Mouse (Mus musculus): Measurements from ENCODE around the gene Zfyve1.
"Not testable (repeated sequence)": the region's sequence is repeated elsewhere in the genome, so short reads cannot be mapped to it uniquely, and the experiment has no call there.

Zfyve1 gene

DNA sequence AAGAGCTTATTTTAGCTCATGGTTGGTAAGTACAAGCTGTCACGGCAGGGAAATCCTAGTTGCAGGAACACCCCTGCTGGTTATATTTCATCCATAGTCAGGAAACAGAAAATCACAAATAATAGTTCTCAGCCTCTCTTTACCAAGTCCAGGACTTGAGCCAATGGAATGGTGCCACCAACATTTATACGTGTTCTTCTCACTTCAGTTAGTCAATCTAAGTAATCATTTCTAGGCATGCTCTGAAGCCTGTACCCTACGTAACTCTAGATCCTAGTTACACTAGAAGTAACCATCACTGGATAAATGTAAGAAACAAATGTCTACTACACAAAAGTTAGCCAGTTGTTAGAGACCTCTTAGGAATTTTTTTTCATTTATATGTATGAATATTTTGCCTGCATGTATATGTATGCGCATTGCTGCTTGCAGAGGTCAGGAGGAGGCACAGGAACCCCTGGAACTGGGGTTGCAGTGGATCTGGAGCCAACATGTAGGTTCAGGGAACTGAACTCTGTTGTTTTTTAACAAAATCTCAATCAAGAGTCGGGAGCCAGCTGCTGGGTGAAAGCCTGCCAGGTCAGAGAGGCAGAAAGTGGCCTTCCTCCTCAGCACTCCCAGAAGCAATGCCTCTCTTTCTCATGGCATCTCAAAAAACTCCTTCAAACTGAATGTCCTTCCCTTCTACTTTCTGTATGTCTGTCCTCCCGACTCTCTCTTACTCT, 25.2 kb upstream of the Zfyve1 start:
- TF ChIP-seq CTCF (conservative IDR thresholded peaks at IDR 0.05; ENCODE audit: low read length) = no peak
- no peak for TF ChIP-seq POU5F1 (IDR thresholded peaks at IDR 0.05; ENCODE audit: borderline replicate concordance, low read length)
- TF ChIP-seq NANOG (IDR thresholded peaks at IDR 0.05; ENCODE audit: borderline replicate concordance, low read length) = no peak
- Histone ChIP-seq H3K4me1 (replicated peaks; ENCODE audit: low read depth, low read length) (peaks cover 33% of the 10 kb centered on the region), H3K36me3 (ENCODE audit: insufficient read depth, low read length) (no peaks in the 10 kb centered on the region), H3K27me3 (ENCODE audit: insufficient read depth, low read length) (no peaks in the 10 kb centered on the region), H3K4me3 (replicated peaks; ENCODE audit: low read length) (no peak overlapping the region), H3K9me3 (ENCODE audit: low read length) (no peaks in the 10 kb centered on the region)

- H3K27me3 ChIP-seq (ENCODE audit: insufficient read depth, low read length); H3K36me3 ChIP-seq (ENCODE audit: insufficient read depth, low read length); H3K9me3 ChIP-seq (ENCODE audit: low read length): not testable (repeated sequence)
- Histone ChIP-seq H3K4me1 (replicated peaks; ENCODE audit: low read depth, low read length) (peaks cover 33% of the 10 kb centered on the region), H3K4me3 (replicated peaks; ENCODE audit: low read length) (peak overlapping the region; percentile 69)
Observed at GRCm38 (mm10) chr12:83620694-83621093, 23.7 kb upstream of the Zfyve1 start.

- Histone ChIP-seq H3K9me3 (ENCODE audit: low read length) (no peaks in the 10 kb centered on the region), H3K27me3 (ENCODE audit: insufficient read depth, low read length) (no peaks in the 10 kb centered on the region), H3K4me3 (replicated peaks; ENCODE audit: low read length) (no peak overlapping the region), H3K36me3 (ENCODE audit: insufficient read depth, low read length) (no peaks in the 10 kb centered on the region), H3K4me1 (replicated peaks; ENCODE audit: low read depth, low read length) (peaks cover 24% of the 10 kb centered on the region)
- TF ChIP-seq POU5F1 (IDR thresholded peaks at IDR 0.05; ENCODE audit: borderline replicate concordance, low read length) (no peak), CTCF (conservative IDR thresholded peaks at IDR 0.05; ENCODE audit: low read length) (no peak), NANOG (IDR thresholded peaks at IDR 0.05; ENCODE audit: borderline replicate concordance, low read length) (no peak)
Observed at GRCm38 (mm10) chr12:83618981-83619380, 22.0 kb upstream of the Zfyve1 start.

- H3K4me3 ChIP-seq (replicated peaks; ENCODE audit: low read length) = no peak overlapping the region
- TF ChIP-seq CTCF (conservative IDR thresholded peaks at IDR 0.05; ENCODE audit: low read length) (no peak), POU5F1 (IDR thresholded peaks at IDR 0.05; ENCODE audit: borderline replicate concordance, low read length) (no peak), NANOG (IDR thresholded peaks at IDR 0.05; ENCODE audit: borderline replicate concordance, low read length) (no peak)
- H3K36me3 ChIP-seq (ENCODE audit: insufficient read depth, low read length) = no peaks in the 10 kb centered on the region
- H3K9me3 ChIP-seq (ENCODE audit: low read length) = no peaks in the 10 kb centered on the region
- H3K27me3 ChIP-seq (ENCODE audit: insufficient read depth, low read length) = no peaks in the 10 kb centered on the region
- H3K4me1 ChIP-seq (replicated peaks; ENCODE audit: low read depth, low read length) = peaks cover 13% of the 10 kb centered on the region
Observed at GRCm38 (mm10) chr12:83617261-83617660, 20.2 kb upstream of the Zfyve1 start.

- not testable (repeated sequence) for H3K9me3 ChIP-seq (ENCODE audit: low read length); H3K27me3 ChIP-seq (ENCODE audit: insufficient read depth, low read length)
- H3K4me3 ChIP-seq (replicated peaks; ENCODE audit: low read length) = peak overlapping the region; percentile 77
- H3K4me1 ChIP-seq (replicated peaks; ENCODE audit: low read depth, low read length) = peaks cover 24% of the 10 kb centered on the region
- H3K36me3 ChIP-seq (ENCODE audit: insufficient read depth, low read length) = peaks cover 23% of the 10 kb centered on the region
Observed at GRCm38 (mm10) chr12:83606411-83606810, 9.4 kb upstream of the Zfyve1 start.

- Histone ChIP-seq H3K9me3 (ENCODE audit: low read length) (no peaks in the 10 kb centered on the region), H3K4me1 (replicated peaks; ENCODE audit: low read depth, low read length) (peaks cover 48% of the 10 kb centered on the region), H3K27me3 (ENCODE audit: insufficient read depth, low read length) (no peaks in the 10 kb centered on the region), H3K4me3 (replicated peaks; ENCODE audit: low read length) (no peak overlapping the region), H3K36me3 (ENCODE audit: insufficient read depth, low read length) (peaks cover 55% of the 10 kb centered on the region)
- TF ChIP-seq POU5F1 (IDR thresholded peaks at IDR 0.05; ENCODE audit: borderline replicate concordance, low read length) (no peak), CTCF (conservative IDR thresholded peaks at IDR 0.05; ENCODE audit: low read length) (no peak), NANOG (IDR thresholded peaks at IDR 0.05; ENCODE audit: borderline replicate concordance, low read length) (no peak)
Observed at GRCm38 (mm10) chr12:83602285-83602684, 5.3 kb upstream of the Zfyve1 start.

- H3K27me3 ChIP-seq (ENCODE audit: insufficient read depth, low read length) = no peaks in the 10 kb centered on the region
- TF ChIP-seq POU5F1 (IDR thresholded peaks at IDR 0.05; ENCODE audit: borderline replicate concordance, low read length) = no peak
- no peak for TF ChIP-seq NANOG (IDR thresholded peaks at IDR 0.05; ENCODE audit: borderline replicate concordance, low read length)
- no peak for TF ChIP-seq CTCF (conservative IDR thresholded peaks at IDR 0.05; ENCODE audit: low read length)
Observed at GRCm38 (mm10) chr12:83597881-83598280, 859 bp upstream of the Zfyve1 start.

GRCm38 (mm10) chr12:83596191-83596954, 649 bp downstream of the Zfyve1 start:
- Histone ChIP-seq H3K27me3 (ENCODE audit: insufficient read depth, low read length) (no peaks in the 10 kb centered on the region), H3K36me3 (ENCODE audit: insufficient read depth, low read length) (peaks cover 70% of the 10 kb centered on the region), H3K4me1 (replicated peaks; ENCODE audit: low read depth, low read length) (peaks cover 71% of the 10 kb centered on the region), H3K9me3 (ENCODE audit: low read length) (no peaks in the 10 kb centered on the region), H3K4me3 (replicated peaks; ENCODE audit: low read length) (peak overlapping the region; percentile 93)
- TF ChIP-seq POU5F1 (IDR thresholded peaks at IDR 0.05; ENCODE audit: borderline replicate concordance, low read length) = no peak
- no peak for TF ChIP-seq NANOG (IDR thresholded peaks at IDR 0.05; ENCODE audit: borderline replicate concordance, low read length)
- TF ChIP-seq CTCF (conservative IDR thresholded peaks at IDR 0.05; ENCODE audit: low read length) = no peak

More at GRCm38 (mm10) chr12:83597881-83598280, 859 bp upstream of the Zfyve1 start:
- peaks cover 63% of the 10 kb centered on the region for H3K4me1 ChIP-seq (replicated peaks; ENCODE audit: low read depth, low read length)
- peaks cover 61% of the 10 kb centered on the region for H3K36me3 ChIP-seq (ENCODE audit: insufficient read depth, low read length)
- H3K9me3 ChIP-seq (ENCODE audit: low read length) = no peaks in the 10 kb centered on the region
- no peak overlapping the region for H3K4me3 ChIP-seq (replicated peaks; ENCODE audit: low read length)

All from E14TG2a.4 (cell line).